Mouse (Mus musculus) lung, postnatal 0 days (tissue): ENCODE data around the gene 4933430I17Rik. TPM values are rescaled to one million over a fixed set of nuclear protein-coding genes. Genes with fewer than 3 reads are reported as not detected.
"Not testable (repeated sequence)": the region's sequence is repeated elsewhere in the genome, so short reads cannot be mapped to it uniquely, and the experiment has no call there.

Experiments used
- ATAC-seq: fragments of 200-750 bp; cut with Nextera tagmentation; 2 replicates; pipeline ENCODE4 v1.8.0; 2017; ENCODE audit warnings: moderate library complexity
- DNase-seq: peaks from one replicate; pipeline ENCODE4 v3.0.0-alpha.2; 2016; ENCODE audit warnings: low spot score
- H3K27ac ChIP-seq: fragments of 300-500 bp; sonication (generic); 2 replicates; pipeline ENCODE4 v1.5.1; 2014; ENCODE audit warnings: antibody characterized with exemption, mild to moderate bottlenecking, low read length, mixed read lengths
- H3K27me3 ChIP-seq: fragments of 300-500 bp; sonication (generic); replicated peaks from 2 replicates; pipeline ENCODE4 v1.6.1; 2014; ENCODE audit warnings: low read length, mixed read lengths; ENCODE audit not compliant: insufficient read depth
- H3K36me3 ChIP-seq: fragments of 300-500 bp; sonication (generic); 2 replicates; pipeline ENCODE4 v1.6.1; 2014; ENCODE audit warnings: low read length, mixed read lengths; ENCODE audit not compliant: insufficient read depth
- H3K4me1 ChIP-seq: fragments of 300-500 bp; sonication (generic); 2 replicates; pipeline ENCODE4 v1.6.1; 2014; ENCODE audit warnings: antibody characterized with exemption, low read depth, low read length, mixed read lengths; ENCODE audit not compliant: insufficient read depth
- H3K4me2 ChIP-seq: fragments of 300-500 bp; sonication (generic); replicated peaks from 2 replicates; pipeline ENCODE4 v1.6.1; 2014; ENCODE audit warnings: low read depth, mild to moderate bottlenecking, low read length, moderate library complexity, mixed read lengths
- H3K4me3 ChIP-seq: fragments of 300-500 bp; sonication (generic); 2 replicates; pipeline ENCODE4 v1.5.1; 2014; ENCODE audit warnings: low read depth, low read length
- H3K9ac ChIP-seq: fragments of 300-500 bp; sonication (generic); replicated peaks from 2 replicates; pipeline ENCODE4 v1.6.1; 2014; ENCODE audit warnings: low read depth, mild to moderate bottlenecking
- H3K9me3 ChIP-seq: fragments of 300-500 bp; sonication (generic); 2 replicates; pipeline ENCODE4 v1.6.1; 2016; ENCODE audit warnings: low read length, mixed read lengths
- CTCF ChIP-seq: IDR thresholded peaks from 2 replicates; pipeline ENCODE4 v1.5.1; 2016; ENCODE audit warnings: antibody characterized with exemption, mild to moderate bottlenecking
- EP300 ChIP-seq: IDR thresholded peaks from 2 replicates; pipeline ENCODE4 v1.6.1; 2016; ENCODE audit warnings: antibody characterized with exemption, mild to moderate bottlenecking, control low read depth
- WGBS: fragments of 180-500 bp; shearing (Covaris S2); extraction: QIAGEN DNeasy Blood & Tissue Kit; methylation state at CpG from one replicate; pipeline ENCODE4 v1.1.7; 2014; 5-methylcytosine and 5-hydroxymethylcytosine counted together
- polyA plus RNA-seq: library from polyadenylated mRNA; unstranded; fragments of >200 nt; fragmentation: Nextera tagmentation; extraction: Ambion mirVana; gene quantifications from 2 replicates; pipeline ENCODE4 v1.2.1, GENCODE M21; 2015

4933430I17Rik gene
- polyA plus RNA-seq: 0.12 and 0.21 TPM in 2 replicates

- Histone ChIP-seq H3K4me1 (peaks cover 6% of the 10 kb centered on the region; the same call in 1 of the 2 replicates), H3K9ac (peak within 1 kb of the TSS; percentile 79), H3K9me3 (no peaks in the 10 kb centered on the region), H3K4me3 (peak within 1 kb of the TSS; percentile 67), H3K36me3 (no peaks in the 10 kb centered on the region), H3K27me3 (no peaks in the 10 kb centered on the region), H3K27ac (peak within 1 kb of the TSS; percentile 95), H3K4me2 (peak within 1 kb of the TSS; percentile 87)
- TF ChIP-seq EP300: peak; percentile 81
- no peak for TF ChIP-seq CTCF
- ATAC-seq (peak; percentile 99), DNase-seq (peak; percentile 99)
- WGBS: under 1% methylated on average over 59 of the region's 59 CpGs
These were observed at the start of gene 4933430I17Rik, which contains the start of gene Pole3 for GRCm38 (mm10) chr4:62524651-62525488. 4933430I17Rik (plus strand) TSS chr4:62525369. Pole3 (minus strand) TSS chr4:62525068.

- Histone ChIP-seq H3K27ac (peak overlapping the region; percentile 48), H3K4me2 (no peak overlapping the region), H3K4me3 (no peak overlapping the region), H3K36me3 (no peaks in the 10 kb centered on the region), H3K27me3 (no peaks in the 10 kb centered on the region), H3K9me3 (no peaks in the 10 kb centered on the region), H3K4me1 (no peaks in the 10 kb centered on the region), H3K9ac (no peak overlapping the region)
- TF ChIP-seq CTCF (no peak), EP300 (0 out of 2 replicates have a peak, but pooled peaks have one; percentile 13)
- peak; percentile 67 for DNase-seq
- 46% methylated on average over 6 of the region's 6 CpGs for WGBS
- no peak for ATAC-seq
These were observed 49.4 kb upstream of the 4933430I17Rik start for GRCm38 (mm10) chr4:62475793-62476192.

GRCm38 (mm10) chr4:62477542-62478244 lies 47.5 kb upstream of the 4933430I17Rik start:
- Histone ChIP-seq H3K36me3 (no peaks in the 10 kb centered on the region), H3K27ac (peak overlapping the region; percentile 47), H3K4me1 (no peaks in the 10 kb centered on the region; the same call in 1 of the 2 replicates), H3K4me2 (no peak overlapping the region), H3K27me3 (no peaks in the 10 kb centered on the region), H3K9ac (no peak overlapping the region), H3K9me3 (no peaks in the 10 kb centered on the region), H3K4me3 (no peak overlapping the region)
- 54% methylated on average over 6 of the region's 6 CpGs for WGBS
- ATAC-seq (peak; percentile 66), DNase-seq (peak; percentile 63)
- TF ChIP-seq CTCF (no peak), EP300 (peak; percentile 16; the same call in 1 of the 2 replicates)

DNA sequence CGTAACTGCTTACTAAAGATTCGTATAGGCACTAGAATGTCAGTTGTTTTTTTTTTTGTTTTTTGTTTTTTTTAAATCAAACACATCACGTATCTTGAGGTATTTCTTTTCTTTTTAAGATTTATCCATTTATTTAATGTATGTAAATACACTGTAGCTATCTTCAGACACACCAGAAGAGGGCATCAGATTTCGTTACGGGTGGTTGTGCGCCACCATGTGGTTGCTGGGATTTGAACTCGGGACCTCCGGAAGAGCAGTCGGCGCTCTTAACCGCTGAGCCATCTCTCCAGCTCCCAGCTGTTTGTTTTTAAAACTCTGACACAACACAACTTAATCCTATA lies 45.6 kb upstream of the 4933430I17Rik start:
- not testable (repeated sequence) for H3K4me1 ChIP-seq, DNase-seq, H3K9ac ChIP-seq, H3K27me3 ChIP-seq, H3K9me3 ChIP-seq, H3K36me3 ChIP-seq, ATAC-seq
- peak overlapping the region; percentile 51 for H3K4me3 ChIP-seq
- peak; percentile 69 for TF ChIP-seq CTCF
- 0 out of 2 replicates have a peak overlapping the region, but pooled peaks have one; percentile 80 for H3K27ac ChIP-seq
- 14% methylated on average over 11 of the region's 11 CpGs for WGBS
- H3K4me2 ChIP-seq: peak overlapping the region; percentile 76

DNA sequence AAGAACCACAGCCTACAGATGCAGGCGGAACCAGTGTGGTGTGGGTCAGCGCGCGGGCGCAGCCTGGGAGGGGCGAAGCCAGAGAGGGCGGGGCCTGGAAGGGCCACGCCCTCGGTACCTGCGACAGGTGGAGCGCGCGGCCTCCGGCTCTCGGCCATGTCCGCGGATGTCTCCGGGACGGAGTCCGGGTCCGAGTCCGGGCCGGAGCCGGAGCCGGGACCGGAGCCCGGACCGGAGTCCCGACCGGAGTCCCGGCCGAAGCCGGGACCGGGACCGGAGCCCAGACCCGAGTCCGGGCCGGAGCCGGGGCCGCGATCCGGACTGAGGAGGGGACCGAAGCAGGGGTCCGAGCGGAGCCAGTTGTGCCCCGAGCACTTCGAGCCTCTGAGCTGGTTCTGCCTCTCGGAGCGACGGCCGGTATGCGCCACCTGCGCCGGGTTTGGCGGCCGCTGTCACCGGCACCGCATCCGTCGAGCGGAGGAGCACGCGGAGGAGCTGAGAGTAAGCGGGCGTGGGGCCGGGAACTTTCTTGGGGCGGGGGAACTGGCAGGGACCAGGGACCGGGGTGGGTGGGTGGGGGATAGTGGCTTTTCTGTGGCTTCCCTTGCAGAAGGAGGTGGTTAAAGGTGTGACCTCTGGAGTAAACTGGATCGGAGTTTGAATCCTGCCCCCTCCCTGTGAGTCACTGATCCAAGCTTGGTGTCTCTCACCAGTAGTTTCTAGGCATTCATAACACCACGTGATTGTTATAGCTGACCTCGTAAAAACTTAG lies 45.0 kb upstream of the 4933430I17Rik start, which contains the start of gene Bspry:
TSS of gene Bspry (plus strand) at position 117 of the 772 bp plus-strand sequence.
- WGBS: 2% methylated on average over 65 of the region's 71 CpGs
- peak within 1 kb of the TSS; percentile 80 for H3K27ac ChIP-seq
- H3K36me3 ChIP-seq: no peaks in the 10 kb centered on the region
- no peaks in the 10 kb centered on the region for H3K9me3 ChIP-seq
- peak within 1 kb of the TSS; percentile 51 for H3K4me3 ChIP-seq
- no peaks in the 10 kb centered on the region for H3K27me3 ChIP-seq
- DNase-seq (peak; percentile 80), ATAC-seq (peak; percentile 87)
- H3K4me1 ChIP-seq: peaks cover 1% of the 10 kb centered on the region; the same call in 1 of the 2 replicates
- peak within 1 kb of the TSS; percentile 76 for H3K4me2 ChIP-seq
- H3K9ac ChIP-seq: peak within 1 kb of the TSS; percentile 48
- no peak for TF ChIP-seq CTCF
- TF ChIP-seq EP300: no peak
